Comparison of ENCODE assay signal across 30 mouse cellular contexts in genomic region chr15:88652006-88652405, GRCm38 (mm10). TPM values are rescaled to one million over a fixed set of nuclear protein-coding genes. Genes with fewer than 3 reads are reported as not detected.
DNase-seq lines count a peak whose midpoint lies in the region; ATAC-seq and TF ChIP-seq lines count a peak whose summit lies in the region.
"Had no signal": no experiment of that assay in that cellular context is flagged by ENCODE, and none has a peak within 500 bp of the region (broad histone marks: within the 10 kb centered on the region; RNA-seq: fewer than 3 reads in every experiment).

No protein-coding gene starts in this region.

- no peak overlapping the region for H3K27ac ChIP-seq in lung, embryonic 14.5 days (ENCODE audit: low read depth)
- H3K27ac ChIP-seq in midbrain, embryonic 13.5 days = no peak overlapping the region
- H3K27ac ChIP-seq: forebrain, embryonic 15.5 days; heart, embryonic 15.5 days; hindbrain, postnatal 0 days; limb, embryonic 13.5 days; liver, embryonic 13.5 days; macrophage had no signal

- WGBS in lung, embryonic 14.5 days = 39% methylated on average over 5 of the region's 5 CpGs
- 62% methylated on average over 5 of the region's 5 CpGs for WGBS in midbrain, embryonic 13.5 days

- no peaks in the 10 kb centered on the region for H3K27me3 ChIP-seq in lung, embryonic 14.5 days (ENCODE audit: insufficient read depth, low read length)
- no peaks in the 10 kb centered on the region; the same call in 1 of the 2 replicates for H3K27me3 ChIP-seq in midbrain, embryonic 13.5 days
- H3K27me3 ChIP-seq: forebrain, embryonic 15.5 days; liver, embryonic 13.5 days had no signal

- no peak overlapping the region for H3K4me3 ChIP-seq in lung, embryonic 14.5 days (ENCODE audit: low read depth, low read length)
- H3K4me3 ChIP-seq in midbrain, embryonic 13.5 days (replicated peaks) = no peak overlapping the region
- H3K4me3 ChIP-seq: forebrain, embryonic 15.5 days; heart, embryonic 15.5 days; limb, embryonic 13.5 days; liver, embryonic 13.5 days had no signal

- ATAC-seq in lung, embryonic 14.5 days (ENCODE audit: insufficient read depth) = no peak
- no peak for ATAC-seq in midbrain, embryonic 13.5 days
- ATAC-seq: CD4-positive, CD25-positive, alpha-beta regulatory T cell, adult 4 months had no signal

- H3K4me2 ChIP-seq in lung, embryonic 14.5 days = no peak overlapping the region
- H3K4me2 ChIP-seq in midbrain, embryonic 13.5 days (replicated peaks) = no peak overlapping the region
- H3K4me2 ChIP-seq: forebrain, embryonic 15.5 days; heart, embryonic 15.5 days; limb, embryonic 13.5 days; liver, embryonic 13.5 days; midbrain, embryonic 11.5 days had no signal

- H3K9ac ChIP-seq in lung, embryonic 14.5 days = no peak overlapping the region
- H3K9ac ChIP-seq in midbrain, embryonic 13.5 days (replicated peaks) = no peak overlapping the region
- H3K9ac ChIP-seq: forebrain, embryonic 15.5 days; heart, embryonic 15.5 days; limb, embryonic 13.5 days; liver, embryonic 13.5 days had no signal

- no peak for TF ChIP-seq CTCF in lung, embryonic 14.5 days (IDR thresholded peaks at IDR 0.05; ENCODE audit: low read depth)

- H3K4me1 ChIP-seq in lung, embryonic 14.5 days (ENCODE audit: insufficient read depth) = no peaks in the 10 kb centered on the region
- H3K4me1 ChIP-seq in midbrain, embryonic 13.5 days (replicated peaks) = no peaks in the 10 kb centered on the region
- H3K4me1 ChIP-seq: forebrain, embryonic 15.5 days; heart, embryonic 15.5 days; limb, embryonic 13.5 days; liver, embryonic 13.5 days had no signal

- no peaks in the 10 kb centered on the region for H3K36me3 ChIP-seq in lung, embryonic 14.5 days (ENCODE audit: insufficient read depth)
- H3K36me3 ChIP-seq in midbrain, embryonic 13.5 days = no peaks in the 10 kb centered on the region
- H3K36me3 ChIP-seq: forebrain, embryonic 15.5 days; heart, embryonic 15.5 days; limb, embryonic 13.5 days; liver, embryonic 13.5 days had no signal

- no peaks in the 10 kb centered on the region for H3K9me3 ChIP-seq in lung, embryonic 14.5 days (ENCODE audit: low read depth, low read length)
- no peaks in the 10 kb centered on the region for H3K9me3 ChIP-seq in midbrain, embryonic 13.5 days
- H3K9me3 ChIP-seq: forebrain, embryonic 15.5 days; heart, embryonic 15.5 days; limb, embryonic 13.5 days; liver, embryonic 13.5 days had no signal

- intact Hi-C loops in heart, postnatal 14 days (cut with DNase I) = loop anchor here (5.0 kb wide), 1 partner anchor 1025 kb away; no protein-coding TSS in a partner anchor

- peak; percentile 57 for DNase-seq in lung, embryonic 14.5 days
- no peak for DNase-seq in lung, adult 18-20 months
- DNase-seq in embryo, embryonic 10.5 days (ENCODE audit: low spot score) = peak; percentile 46
- peak; percentile 21 for DNase-seq in forelimb bud, embryonic 11.5 days (ENCODE audit: low read depth, low spot score)
- DNase-seq in heart, postnatal 14 days = no peak
- DNase-seq in adrenal gland, postnatal 14 days = no peak
- DNase-seq: cerebellum, adult 9-11 months; gastrocnemius, postnatal 36 days; kidney, adult 8-10 months; liver, embryonic 13.5 days; right cerebral cortex, postnatal 14 days; spleen, adult 18-20 months; thymus, adult 18-20 months had no signal

RNA-seq across cellular contexts. Expression of gene Zdhhc25, which starts 51.9 kb away (rescaled TPM):
- not detected in 2 replicates for polyA plus RNA-seq in lung, embryonic 14.5 days (2014; fragmentation: Nextera tagmentation; extraction: Ambion mirVana)
- total RNA-seq in heart, postnatal 14 days (2021) = not detected
- not detected in 2 replicates for polyA plus RNA-seq in midbrain, embryonic 13.5 days (2015; fragmentation: Nextera tagmentation; extraction: Ambion mirVana)
- not detected in 2 replicates for total RNA-seq in adrenal gland, postnatal 14 days (2021)
- total RNA-seq: ES-E14; gastrocnemius, postnatal 36 days; heart, adult 8-10 months; hematopoietic stem cell, adult 5-6 weeks; hindbrain, postnatal 0 days; layer of hippocampus, postnatal 14 days had no signal
- polyA plus RNA-seq: CD4-positive, CD25-positive, alpha-beta regulatory T cell, adult 4 months; cortical plate, adult 2 months; forebrain, embryonic 15.5 days; heart, embryonic 15.5 days; hindbrain, postnatal 0 days; large intestine, adult 2 months; limb, embryonic 13.5 days; liver, embryonic 13.5 days; lung, embryonic 16.5 days; macrophage; midbrain, embryonic 11.5 days; neural tube, embryonic 14.5 days; stomach, embryonic 14.5 days had no signal

Comparison
In these comparisons a context has a peak if more than half of its experiments do, and no peak if none do; other contexts are left out.
1. DNase-seq: peak in lung, embryonic 14.5 days (single experiment), embryo, embryonic 10.5 days (single experiment) and forelimb bud, embryonic 11.5 days (single experiment); none in lung, adult 18-20 months (0 of 2), heart, postnatal 14 days (0 of 2) and adrenal gland, postnatal 14 days (single experiment).